12 mouse cellular contexts compared by ENCODE assay signal in the genomic region with DNA sequence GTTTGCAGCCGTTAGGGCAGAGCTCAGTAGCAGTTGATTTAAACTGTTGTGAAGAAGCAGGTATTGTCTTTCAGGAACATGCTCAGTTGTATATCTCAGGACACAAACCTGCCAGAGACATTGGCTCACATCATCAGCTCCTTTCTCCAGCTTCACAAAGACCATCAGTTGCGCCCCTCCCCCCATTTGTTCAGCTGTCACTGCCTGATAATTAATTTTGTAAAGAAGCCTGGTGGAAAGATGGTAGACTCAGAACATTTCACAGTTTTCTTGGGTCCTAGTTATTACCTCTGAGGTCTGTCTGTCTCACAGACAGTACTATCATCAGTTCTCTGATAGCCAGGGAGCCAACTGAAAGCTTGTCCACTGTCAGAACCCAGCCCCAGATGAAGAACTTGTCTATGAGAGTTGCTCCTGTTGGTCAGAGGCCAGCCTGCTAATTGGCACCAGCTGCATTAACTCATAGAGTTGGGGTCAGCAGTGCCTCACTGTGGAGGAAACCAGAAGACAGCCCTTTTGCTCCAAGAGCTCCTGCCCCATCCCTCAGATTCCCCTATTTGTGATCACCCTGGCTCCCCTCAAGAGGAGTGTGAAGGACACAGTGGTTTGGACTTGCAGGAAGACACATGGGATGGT.
DNase-seq lines count a peak whose midpoint lies in the region; ATAC-seq and TF ChIP-seq lines count a peak whose summit lies in the region.
"Had no signal": no experiment of that assay in that cellular context is flagged by ENCODE, and none has a peak within 500 bp of the region (broad histone marks: within the 10 kb centered on the region; RNA-seq: fewer than 3 reads in every experiment).

No protein-coding gene starts in this region.

- DNase-seq in heart, adult 11 months = peak; percentile 89
- no peak for DNase-seq in heart, adult 2 months
- DNase-seq in midbrain, postnatal 0 days (ENCODE audit: low spot score) = peak; percentile 73
- DNase-seq in midbrain, embryonic 14.5 days = no peak
- DNase-seq in hindbrain, embryonic 10.5 days (ENCODE audit: low spot score) = peak; percentile 38
- peak; percentile 84 for DNase-seq in retina, postnatal 1 day
- no peak for DNase-seq in urinary bladder, postnatal 4 days (ENCODE audit: low spot score in 2 of 2)
- no peak for DNase-seq in cerebellum, adult 9-10 months
- DNase-seq: kidney, adult 8-10 months had no signal

- 75% methylated on average over 2 of the region's 2 CpGs for WGBS in heart, adult 2 months
- WGBS in midbrain, postnatal 0 days = 59% methylated on average over 2 of the region's 2 CpGs
- 60% methylated on average over 2 of the region's 2 CpGs for WGBS in midbrain, embryonic 14.5 days
- 51% methylated on average over 2 of the region's 2 CpGs for WGBS in hindbrain, embryonic 10.5 days

- H3K4me2 ChIP-seq in midbrain, postnatal 0 days (ENCODE audit: low read depth, low read length, poor library complexity, severe bottlenecking) = no peak overlapping the region
- H3K4me2 ChIP-seq in midbrain, embryonic 14.5 days (ENCODE audit: low read length) = no peak overlapping the region
- H3K4me2 ChIP-seq: stomach, embryonic 15.5 days had no signal

- no peak for TF ChIP-seq CTCF in heart, adult 2 months (IDR thresholded peaks at IDR 0.05)
- peak; percentile 47 for TF ChIP-seq CTCF in midbrain, postnatal 0 days (IDR thresholded peaks at IDR 0.05)

- no peak for TF ChIP-seq EP300 in heart, adult 2 months (IDR thresholded peaks at IDR 0.05; ENCODE audit: insufficient read depth, low read depth, low read length)

- ATAC-seq in midbrain, postnatal 0 days (ENCODE audit: low FRiP score) = no peak
- ATAC-seq in midbrain, embryonic 14.5 days (ENCODE audit: low FRiP score, low TSS enrichment) = no peak

- no peak overlapping the region for H3K27ac ChIP-seq in heart, adult 2 months
- no peak overlapping the region; the same call in 1 of the 2 replicates for H3K27ac ChIP-seq in midbrain, postnatal 0 days (ENCODE audit: low read depth, low read length)
- no peak overlapping the region for H3K27ac ChIP-seq in midbrain, embryonic 14.5 days (replicated peaks; ENCODE audit: low read depth, low read length)
- H3K27ac ChIP-seq in hindbrain, embryonic 10.5 days = no peak overlapping the region
- H3K27ac ChIP-seq: heart, embryonic 10.5 days; macrophage had no signal

- H3K79me2 ChIP-seq in heart, adult 2 months (replicated peaks; ENCODE audit: control insufficient read depth, insufficient read depth, low read length) = peaks cover 7% of the 10 kb centered on the region

- intact Hi-C loops in heart, adult 2 months (cut with DNase I) = no loop called here

- H3K27me3 ChIP-seq in heart, adult 2 months (ENCODE audit: control insufficient read depth, insufficient read depth, low read length) = no peaks in the 10 kb centered on the region
- H3K27me3 ChIP-seq in midbrain, postnatal 0 days (ENCODE audit: insufficient read depth, low read length) = no peaks in the 10 kb centered on the region
- no peaks in the 10 kb centered on the region for H3K27me3 ChIP-seq in midbrain, embryonic 14.5 days (ENCODE audit: control insufficient read depth, insufficient read depth, low read length)
- no peaks in the 10 kb centered on the region for H3K27me3 ChIP-seq in hindbrain, embryonic 10.5 days (ENCODE audit: insufficient read depth, poor library complexity, severe bottlenecking)
- H3K27me3 ChIP-seq: stomach, embryonic 15.5 days had no signal

- TF ChIP-seq POLR2A in heart, adult 2 months (IDR thresholded peaks at IDR 0.05; ENCODE audit: insufficient read depth, low read depth, low read length) = no peak

- H3K9ac ChIP-seq in heart, adult 2 months (ENCODE audit: low read depth, low read length) = no peak overlapping the region
- H3K9ac ChIP-seq in midbrain, postnatal 0 days (replicated peaks; ENCODE audit: low read length, poor library complexity, severe bottlenecking) = no peak overlapping the region
- no peak overlapping the region for H3K9ac ChIP-seq in midbrain, embryonic 14.5 days (replicated peaks; ENCODE audit: low read length)
- H3K9ac ChIP-seq: stomach, embryonic 15.5 days had no signal

- peaks cover 20% of the 10 kb centered on the region for H3K4me1 ChIP-seq in heart, adult 2 months (ENCODE audit: control insufficient read depth, insufficient read depth, low read length)
- H3K4me1 ChIP-seq in midbrain, postnatal 0 days (ENCODE audit: insufficient read depth, low read length) = peaks cover 3% of the 10 kb centered on the region; the same call in 1 of the 2 replicates
- peaks cover 14% of the 10 kb centered on the region for H3K4me1 ChIP-seq in midbrain, embryonic 14.5 days (ENCODE audit: control insufficient read depth, insufficient read depth, low read length)
- peaks cover 24% of the 10 kb centered on the region for H3K4me1 ChIP-seq in hindbrain, embryonic 10.5 days (replicated peaks)

- no peak overlapping the region for H3K4me3 ChIP-seq in heart, adult 2 months
- H3K4me3 ChIP-seq in midbrain, postnatal 0 days (ENCODE audit: low read depth, low read length) = no peak overlapping the region
- no peak overlapping the region for H3K4me3 ChIP-seq in midbrain, embryonic 14.5 days (replicated peaks; ENCODE audit: low read depth, low read length)
- no peak overlapping the region for H3K4me3 ChIP-seq in hindbrain, embryonic 10.5 days
- H3K4me3 ChIP-seq: heart, embryonic 10.5 days; stomach, embryonic 15.5 days had no signal

- H3K9me3 ChIP-seq in midbrain, postnatal 0 days (ENCODE audit: low read length) = no peaks in the 10 kb centered on the region
- H3K9me3 ChIP-seq in midbrain, embryonic 14.5 days (ENCODE audit: control insufficient read depth, low read length) = no peaks in the 10 kb centered on the region
- no peaks in the 10 kb centered on the region for H3K9me3 ChIP-seq in hindbrain, embryonic 10.5 days
- H3K9me3 ChIP-seq: heart, embryonic 10.5 days; stomach, embryonic 15.5 days had no signal

- peaks cover 18% of the 10 kb centered on the region for H3K36me3 ChIP-seq in heart, adult 2 months (ENCODE audit: control insufficient read depth, insufficient read depth, low read length)
- 0 out of 2 replicates have a peak, but pooled peaks cover 2% of the 10 kb centered on the region for H3K36me3 ChIP-seq in midbrain, postnatal 0 days (ENCODE audit: insufficient read depth, low read length)
- H3K36me3 ChIP-seq in midbrain, embryonic 14.5 days (ENCODE audit: control insufficient read depth, insufficient read depth, low read length) = peaks cover 13% of the 10 kb centered on the region
- H3K36me3 ChIP-seq in hindbrain, embryonic 10.5 days = peaks cover 60% of the 10 kb centered on the region

Comparison
In these comparisons a context has a peak if more than half of its experiments do, and no peak if none do; other contexts are left out.
1. DNase-seq: peak in heart, adult 11 months (single experiment), midbrain, postnatal 0 days (single experiment), hindbrain, embryonic 10.5 days (single experiment) and retina, postnatal 1 day (single experiment); none in heart, adult 2 months (0 of 2), midbrain, embryonic 14.5 days (single experiment), urinary bladder, postnatal 4 days (0 of 2) and cerebellum, adult 9-10 months (single experiment).